Mouse (Mus musculus) olfactory bulb, adult 2 months (tissue): ENCODE measurements around the gene Efcab6.

Experiments
- CTCF ChIP-seq: fragments of 200-500 bp; IDR thresholded peaks from 2 replicates; pipeline ENCODE4 v1.5.1; 2012; ENCODE audit warnings: low read depth, mild to moderate bottlenecking, low read length, moderate library complexity; ENCODE audit not compliant: insufficient read depth
- POLR2A ChIP-seq: fragments of 200-500 bp; IDR thresholded peaks from 2 replicates; pipeline ENCODE4 v1.6.1; 2012; ENCODE audit warnings: mild to moderate bottlenecking, low read depth, low read length, moderate library complexity; ENCODE audit not compliant: insufficient read depth

DNA sequence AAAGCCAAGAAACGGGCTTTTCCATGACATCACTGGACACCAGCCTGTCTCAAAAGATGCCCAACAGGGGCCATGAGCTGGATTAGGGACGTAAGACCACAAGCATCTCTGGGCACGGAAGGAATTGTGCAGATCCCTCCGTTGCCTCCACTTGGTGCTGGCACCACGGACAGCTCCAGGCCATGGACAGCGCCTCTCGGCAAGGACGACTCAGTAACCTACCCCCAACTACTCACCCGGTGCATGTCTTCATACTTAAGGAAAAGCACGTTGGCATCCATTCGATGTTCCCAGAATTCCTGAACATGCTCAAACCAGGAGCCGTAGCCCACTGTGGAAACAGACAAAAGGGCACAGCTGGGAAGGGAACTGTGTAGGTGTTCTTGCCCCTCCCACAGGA is 21.2 kb upstream of the Efcab6 start:
- TF ChIP-seq POLR2A (no peak), CTCF (no peak)
